Mouse (Mus musculus): ENCODE measurements around the gene Stat4.
"Not testable (repeated sequence)": the region's sequence is repeated elsewhere in the genome, so short reads cannot be mapped to it uniquely, and the experiment has no call there.

The Stat4 gene

DNA sequence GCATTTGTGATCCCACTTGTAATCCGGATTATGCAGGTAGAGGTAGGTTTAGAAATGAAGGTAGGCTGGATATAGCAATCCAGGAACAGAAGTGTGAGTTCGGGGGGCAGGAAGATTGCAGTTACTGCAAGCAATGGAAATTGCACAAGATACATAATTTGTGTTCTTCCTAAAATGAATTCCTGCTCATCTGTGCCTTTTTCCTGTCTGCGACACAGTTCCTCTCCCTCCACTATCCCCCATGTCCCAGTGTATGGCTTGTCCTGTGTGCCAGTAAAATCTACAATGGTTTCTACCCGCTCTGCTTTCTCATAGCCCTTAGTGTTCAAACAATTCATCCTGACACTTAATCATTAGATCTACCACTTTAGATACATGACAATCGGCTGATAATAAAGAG, 41.7 kb downstream of the Stat4 start:
- no peak for DNase-seq (ENCODE audit: low spot score in 2 of 2)

DNA sequence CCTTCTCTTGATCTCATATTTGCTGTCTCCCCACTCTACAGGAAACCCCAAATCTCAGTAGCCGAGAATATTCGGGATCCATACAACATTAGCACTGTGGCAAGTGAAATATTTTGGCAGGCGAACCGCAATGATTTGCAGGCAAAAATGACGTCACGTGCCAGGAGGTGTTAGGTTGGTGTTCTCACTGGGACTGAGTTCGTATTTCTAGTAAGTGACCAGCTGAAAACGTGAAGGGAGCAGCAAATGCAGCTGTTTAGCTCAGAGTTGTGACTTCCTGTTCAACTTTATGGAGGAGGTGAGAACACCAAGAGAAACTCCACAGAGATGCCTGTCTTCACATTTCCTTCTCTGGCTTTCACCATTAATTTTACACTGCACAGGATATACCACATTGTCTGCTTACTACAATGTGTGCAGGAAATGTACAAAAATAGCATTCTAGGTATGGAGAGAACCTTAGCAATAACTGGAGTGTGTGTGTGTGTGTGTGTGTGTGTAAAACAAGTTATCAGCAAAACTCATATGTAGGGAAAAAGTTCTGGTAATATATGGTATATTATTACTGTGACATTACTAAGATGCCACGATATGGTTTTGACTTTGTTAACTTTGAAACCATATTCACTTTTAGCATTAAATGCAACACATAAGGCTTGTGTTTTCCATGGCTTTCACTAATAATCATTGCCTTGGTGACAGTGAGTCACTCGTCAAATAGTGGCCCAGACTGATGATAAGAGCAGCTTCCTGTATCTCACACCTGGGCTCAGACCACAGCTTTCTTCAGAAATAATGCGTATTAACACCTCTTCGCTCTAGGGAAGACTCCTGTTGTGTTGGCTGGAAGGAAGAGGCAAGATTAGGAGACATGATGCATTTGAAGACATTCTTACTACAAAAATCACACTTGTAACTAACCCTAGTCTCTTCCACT, 48.1 kb downstream of the Stat4 start:
- no peak for DNase-seq (ENCODE audit: low spot score in 2 of 2)

DNA sequence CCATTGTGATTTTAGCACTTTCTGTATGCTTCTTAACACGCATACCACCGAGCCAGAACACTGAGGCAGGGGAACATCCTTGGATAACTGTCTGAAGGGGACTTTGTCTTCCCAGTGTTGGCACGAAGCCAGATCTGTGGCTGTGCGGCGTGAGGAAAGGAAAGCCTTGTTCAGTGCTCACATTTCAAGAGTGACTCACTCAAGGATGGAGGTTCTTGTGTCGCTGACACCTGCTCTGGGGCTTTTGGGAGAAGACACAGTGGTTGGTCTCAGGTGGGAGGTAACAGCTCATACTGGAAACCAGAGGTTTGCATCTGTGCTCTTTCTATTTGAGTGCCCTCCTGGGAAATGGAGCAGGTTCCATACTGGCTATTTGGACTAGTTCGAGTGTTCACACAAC, 52.2 kb downstream of the Stat4 start:
- no peak for DNase-seq (ENCODE audit: low spot score in 2 of 2)

DNA sequence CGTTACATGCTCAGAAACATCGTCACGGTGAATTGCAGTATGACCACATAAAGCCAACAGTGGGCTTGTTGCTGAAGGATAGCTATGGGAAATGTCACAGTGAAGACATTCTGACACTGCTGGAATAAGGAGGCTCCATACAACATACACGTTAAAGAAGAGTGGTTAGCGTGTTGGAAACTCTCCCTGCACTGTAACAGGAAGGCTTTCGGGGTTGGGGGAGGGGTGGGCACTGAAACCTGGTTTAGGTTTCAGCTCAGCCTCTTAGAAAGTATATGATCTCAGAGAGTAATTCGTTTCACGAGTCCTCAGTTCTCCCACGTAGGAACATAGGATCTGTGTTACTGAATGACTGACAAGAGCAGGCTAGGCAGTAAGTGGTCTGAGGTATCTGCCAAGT, 52.7 kb downstream of the Stat4 start:
- DNase-seq (ENCODE audit: low spot score in 2 of 2): no peak

GRCm38 (mm10) chr1:52040366-52041061, 53.6 kb downstream of the Stat4 start:
- no peak for DNase-seq (ENCODE audit: low spot score in 2 of 2)

DNA sequence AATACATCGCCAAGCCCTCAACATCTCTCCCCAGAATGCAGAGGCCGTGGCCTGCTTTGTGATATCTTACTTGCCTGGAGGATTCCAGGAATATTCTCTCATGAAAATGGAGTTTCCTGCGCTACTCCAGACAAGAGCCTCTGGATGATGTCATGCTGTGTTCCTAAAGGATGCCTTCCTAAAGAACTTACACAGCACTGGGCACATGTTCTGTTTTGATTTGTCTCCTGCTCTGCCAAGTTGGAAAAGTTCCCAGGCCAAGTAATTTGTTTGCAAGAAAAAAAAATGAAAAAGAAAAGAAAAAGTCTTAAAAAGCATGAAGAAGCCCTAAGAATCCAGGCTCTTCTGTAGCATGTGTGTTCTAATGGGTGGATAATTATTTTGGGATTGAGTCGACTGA, 56.2 kb downstream of the Stat4 start:
- no peak for DNase-seq (ENCODE audit: low spot score in 2 of 2)

DNA sequence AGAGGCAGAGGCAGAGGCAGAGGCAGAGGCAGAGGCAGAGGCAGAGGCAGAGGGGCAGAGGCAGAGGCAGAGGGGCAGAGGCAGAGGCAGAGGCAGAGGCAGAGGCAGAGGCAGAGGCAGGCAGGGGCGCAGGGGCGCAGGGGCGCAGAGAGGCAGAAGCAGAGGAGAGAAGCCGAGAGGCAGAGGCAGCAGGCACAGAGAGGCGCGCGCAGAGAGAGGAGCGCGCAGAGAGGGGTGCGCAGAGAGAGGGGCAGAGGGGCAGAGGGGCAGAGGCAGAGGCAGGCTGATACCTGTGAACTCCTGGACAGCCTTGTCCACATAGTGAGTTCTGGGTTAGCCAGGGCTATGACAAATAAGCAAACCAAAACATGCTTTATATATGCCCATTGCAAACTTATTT, 59.9 kb downstream of the Stat4 start:
- DNase-seq (ENCODE audit: low spot score in 2 of 2): not testable (repeated sequence)

DNA sequence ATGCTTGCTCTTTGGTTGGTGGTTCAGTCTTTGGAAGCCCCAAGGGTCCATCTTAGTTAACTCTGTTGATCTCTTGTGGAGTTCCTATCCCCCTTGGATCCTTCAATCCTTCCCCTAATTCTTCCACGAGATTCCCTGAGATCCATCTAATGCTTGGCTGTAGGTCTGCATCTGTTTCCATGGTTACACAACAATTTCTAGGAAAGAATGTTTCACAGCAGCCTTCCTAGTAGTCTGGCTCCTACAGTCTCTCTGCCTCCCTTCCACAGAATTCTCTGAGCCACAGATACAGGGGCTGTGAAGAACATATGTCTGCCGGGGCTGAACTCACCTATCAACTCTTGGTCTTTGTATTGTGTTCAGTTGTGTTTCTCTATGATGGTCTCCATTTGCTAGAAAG, 61.8 kb downstream of the Stat4 start:
- peak in 1 of 2 experiments; percentile 7 for DNase-seq (ENCODE audit: low spot score in 2 of 2)

DNA sequence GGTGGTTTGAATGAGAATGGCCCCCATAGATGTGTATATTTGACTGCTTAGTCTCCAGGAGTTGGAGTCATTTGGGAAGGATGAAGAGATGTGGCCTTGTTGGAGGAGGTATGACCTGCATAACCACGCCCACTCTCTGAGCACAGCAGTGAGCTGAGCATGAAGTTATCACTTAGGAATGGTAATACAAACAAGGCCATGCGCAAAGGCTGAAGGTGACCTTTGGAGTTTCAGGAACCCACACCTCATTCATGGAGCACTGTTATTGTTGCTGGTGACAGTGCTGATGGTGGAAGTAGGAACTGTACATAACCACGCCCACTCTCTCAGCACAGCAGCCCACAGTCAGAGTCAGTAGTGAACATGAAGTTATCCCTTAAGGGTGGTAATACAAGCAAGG, 62.9 kb downstream of the Stat4 start:
- no peak for DNase-seq (ENCODE audit: low spot score in 2 of 2)

- DNase-seq (ENCODE audit: low spot score in 2 of 2): no peak
These were observed 64.6 kb downstream of the Stat4 start for GRCm38 (mm10) chr1:52051542-52051941.

- no peak for DNase-seq (ENCODE audit: low spot score in 2 of 2)
These were observed 66.0 kb downstream of the Stat4 start for GRCm38 (mm10) chr1:52052910-52053309.

GRCm38 (mm10) chr1:52055947-52056346, 69.0 kb downstream of the Stat4 start:
- no peak for DNase-seq (ENCODE audit: low spot score in 2 of 2)

GRCm38 (mm10) chr1:52057153-52057552, 70.2 kb downstream of the Stat4 start:
- no peak for DNase-seq (ENCODE audit: low spot score in 2 of 2)

GRCm38 (mm10) chr1:52066276-52066675, 79.3 kb downstream of the Stat4 start:
- no peak for DNase-seq (ENCODE audit: low spot score in 2 of 2)

DNA sequence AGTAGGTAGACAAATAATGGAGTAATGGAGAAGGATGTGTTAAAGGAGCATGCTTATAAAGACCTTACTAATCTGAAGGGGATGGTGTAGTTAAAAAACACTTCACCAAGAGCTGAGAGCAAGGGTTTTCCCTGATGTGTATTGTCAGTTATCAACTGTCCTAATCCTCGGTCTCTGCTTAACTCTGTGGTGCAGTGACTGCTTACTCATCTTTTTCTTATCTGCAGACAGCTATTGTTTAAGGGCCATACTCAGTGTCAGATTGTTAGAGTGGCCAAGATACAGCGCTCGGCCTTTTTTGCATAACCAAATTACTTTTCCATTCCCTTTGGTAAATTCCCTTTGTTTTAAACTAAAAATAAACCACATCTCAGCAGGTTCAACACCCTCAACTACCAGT, 79.7 kb downstream of the Stat4 start:
- DNase-seq (ENCODE audit: low spot score in 2 of 2): no peak

- DNase-seq (ENCODE audit: low spot score in 2 of 2): no peak
These were observed 92.9 kb downstream of the Stat4 start for GRCm38 (mm10) chr1:52079724-52080367.

GRCm38 (mm10) chr1:52080375-52080774, 93.4 kb downstream of the Stat4 start:
- DNase-seq (ENCODE audit: low spot score in 2 of 2): no peak

DNA sequence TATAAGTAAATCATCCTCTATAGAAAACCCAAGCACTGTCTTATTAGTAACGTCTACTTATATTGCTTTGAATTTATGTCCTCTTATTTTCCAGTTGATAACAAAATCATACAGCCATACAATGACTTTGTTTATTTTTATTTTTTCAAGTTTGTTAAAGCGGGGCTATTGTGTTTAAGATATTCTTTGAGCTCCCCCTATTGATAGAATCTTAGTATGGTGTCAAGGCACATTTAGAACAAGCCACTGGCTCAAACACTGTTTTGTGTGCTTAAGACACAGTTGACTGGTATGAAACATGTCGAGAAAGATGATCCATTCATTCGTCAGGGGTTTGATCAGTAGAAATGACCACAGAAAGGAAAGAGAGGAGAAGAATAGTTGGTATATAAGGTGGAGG, 99.3 kb downstream of the Stat4 start:
- no peak for DNase-seq (ENCODE audit: low spot score in 2 of 2)

- no peak for DNase-seq (ENCODE audit: low spot score in 2 of 2)
These were observed 100.2 kb downstream of the Stat4 start for GRCm38 (mm10) chr1:52087128-52087527.

GRCm38 (mm10) chr1:52088634-52089033, 101.7 kb downstream of the Stat4 start:
- DNase-seq (ENCODE audit: low spot score in 2 of 2): no peak

DNA sequence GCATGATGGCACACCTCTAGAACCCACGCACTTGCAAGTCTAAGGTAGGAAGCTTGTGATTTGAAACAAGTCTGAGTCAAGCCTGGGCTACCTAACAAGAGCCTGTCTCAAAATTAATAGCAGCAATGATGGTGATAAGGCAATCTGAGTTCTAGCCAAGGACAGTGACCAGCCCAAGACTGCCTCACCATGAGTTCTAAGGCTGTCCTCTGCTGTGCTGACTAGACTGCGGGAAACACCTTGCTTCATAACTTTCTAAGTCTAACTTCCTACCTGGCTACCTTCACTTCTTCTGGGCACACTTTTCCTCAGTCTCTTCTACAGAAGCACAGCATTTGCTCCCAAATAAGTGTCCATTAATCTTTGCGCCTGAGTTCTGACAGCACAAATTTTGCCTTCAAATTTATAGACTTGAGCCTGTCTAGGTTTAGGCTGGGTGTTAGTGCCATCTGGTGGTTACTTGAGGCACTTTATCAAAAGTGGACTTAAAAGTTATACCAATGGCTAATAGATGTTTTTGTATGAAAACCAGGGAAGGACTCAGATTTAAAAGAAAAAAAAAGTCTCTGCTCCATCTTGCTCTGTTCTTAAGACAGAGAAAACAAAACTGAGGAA, 111.8 kb downstream of the Stat4 start:
- DNase-seq (ENCODE audit: low spot score in 2 of 2): peak; percentile 58 to 65

- no peak for DNase-seq (ENCODE audit: low spot score in 2 of 2)
These were observed 113.5 kb downstream of the Stat4 start for GRCm38 (mm10) chr1:52100496-52100895.

Measured in right cerebral cortex, adult 2 months (tissue).